Mouse (Mus musculus): Measurements from ENCODE around the gene Fbp1.

DNA sequence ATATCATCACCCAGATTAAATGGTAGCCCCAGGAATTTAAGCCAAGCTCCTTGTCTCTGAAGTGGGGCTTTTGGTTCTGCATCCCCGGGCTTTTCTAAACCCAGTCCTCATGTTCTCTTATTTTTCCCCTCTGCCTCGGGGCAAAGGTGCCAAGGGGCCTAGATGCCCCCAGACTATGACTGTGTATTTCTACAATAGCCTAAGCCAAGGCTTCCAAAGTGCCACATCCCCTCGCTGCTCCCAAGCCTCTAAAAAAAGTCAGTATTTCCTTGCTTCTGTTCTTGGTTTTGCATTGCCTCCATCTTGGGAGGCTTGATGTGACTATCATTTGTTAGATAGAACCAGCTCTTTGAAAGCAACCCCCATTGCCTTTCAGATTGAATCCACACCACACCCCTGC is 3.5 kb downstream of the Fbp1 start:
- TF ChIP-seq CTCF (IDR thresholded peaks at IDR 0.05; ENCODE audit: low read depth, low read length) (no peak), POLR2A (IDR thresholded peaks at IDR 0.05; ENCODE audit: borderline replicate concordance, low read depth, low read length) (no peak)

All from bone marrow macrophage, adult 2 months (primary cell).